Mouse (Mus musculus): ENCODE results near the gene Gm11549.

Gene Gm11549

GRCm38 (mm10) chr3:36480486-36480885 is 41.1 kb downstream of the Gm11549 start:
- DNase-seq (ENCODE audit: inconsistent ontology term): peak; percentile 72

DNA sequence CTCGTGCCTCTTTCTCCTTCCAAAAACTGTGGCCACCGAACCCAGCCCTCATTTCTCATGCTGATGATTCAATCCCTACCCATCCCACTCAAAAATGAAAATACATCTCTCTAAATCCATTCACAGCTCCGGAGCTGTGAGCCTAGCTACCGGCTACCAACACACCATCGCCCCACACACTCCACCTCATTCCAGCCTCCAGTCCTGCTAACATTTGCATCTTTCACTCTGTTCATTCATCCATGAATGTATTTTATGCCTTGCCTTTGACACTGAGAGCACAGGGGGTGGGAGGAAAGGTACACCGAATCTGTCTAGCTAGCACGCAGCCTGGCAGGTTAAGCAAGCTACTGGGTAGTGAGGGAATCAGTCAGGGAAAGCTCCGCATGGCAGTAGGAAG is 42.8 kb downstream of the Gm11549 start:
- no peak for DNase-seq (ENCODE audit: inconsistent ontology term)

DNA sequence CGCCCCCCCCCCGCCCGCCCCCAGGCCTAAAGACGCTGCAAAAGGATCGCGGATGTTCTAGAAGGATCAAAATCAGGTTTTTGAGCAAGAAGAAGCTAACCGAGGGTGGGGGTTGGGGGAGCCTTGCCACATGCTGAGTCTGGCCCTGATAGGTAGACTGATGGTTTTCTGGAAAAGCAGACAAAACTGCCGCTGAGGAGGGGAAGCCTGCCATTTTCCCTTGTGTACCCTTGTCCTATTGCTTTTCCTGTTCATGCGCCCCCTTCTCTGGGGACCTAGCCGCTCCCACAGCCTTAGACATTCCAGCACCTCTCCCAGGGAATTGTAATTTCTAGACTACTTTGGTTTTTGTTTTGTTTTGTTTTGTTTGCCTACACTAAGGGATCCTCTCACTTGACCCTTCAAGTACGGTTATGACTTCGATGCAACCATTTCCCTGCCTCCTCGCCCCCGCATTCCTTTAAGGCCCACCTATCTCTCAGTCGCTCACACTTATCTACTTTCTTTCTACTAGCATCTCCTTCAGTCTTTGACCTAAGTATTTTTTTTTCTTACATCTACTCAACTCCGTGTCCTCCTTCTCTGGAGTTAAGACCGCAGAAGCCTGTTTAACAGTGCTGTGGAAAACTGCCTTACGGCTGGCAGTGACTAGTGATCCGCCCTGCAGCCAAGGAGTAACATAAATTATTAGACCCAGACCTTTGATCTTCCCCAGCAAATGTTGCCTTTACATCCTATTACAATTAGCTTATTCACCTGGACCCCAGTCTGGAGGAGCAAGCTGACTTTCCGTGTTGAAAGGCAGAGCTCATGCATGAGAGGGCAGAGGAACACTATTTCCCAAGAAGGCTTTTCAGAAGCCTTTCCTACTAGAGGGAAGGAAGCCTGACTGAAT is 45.1 kb downstream of the Gm11549 start:
- DNase-seq (ENCODE audit: inconsistent ontology term): no peak

DNA sequence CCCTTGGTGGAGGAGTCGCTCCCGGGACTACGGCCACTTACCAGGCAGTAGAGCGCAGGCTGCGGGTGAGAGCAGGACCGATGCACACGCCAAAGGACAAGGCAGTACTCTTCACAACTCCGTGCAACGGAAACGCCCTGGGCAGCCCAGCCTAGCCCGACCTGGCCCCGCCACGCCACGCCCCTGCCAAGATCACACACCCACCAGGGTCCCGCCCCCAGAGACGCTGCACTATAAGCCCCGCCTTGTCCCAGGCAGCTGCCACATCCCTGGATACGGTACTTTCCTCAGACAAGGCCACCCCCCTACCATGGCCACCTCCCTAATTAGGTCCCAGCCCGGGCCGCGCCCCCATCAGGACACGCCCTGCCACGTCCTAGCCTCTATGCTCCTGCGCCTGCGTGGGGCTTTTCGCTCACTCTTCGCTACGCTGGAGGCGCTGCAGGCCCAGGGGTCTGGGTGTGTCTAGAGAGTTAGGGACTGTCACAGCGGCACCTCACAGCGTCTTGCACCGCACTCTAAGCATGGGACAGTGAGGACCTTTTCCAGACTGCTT is 46.0 kb downstream of the Gm11549 start, which contains the start of the genes Anxa5 and 1810062G17Rik:
Gene Anxa5, minus strand, starts transcription at position 363 of the 556 bp plus-strand sequence.
Gene 1810062G17Rik, plus strand, starts transcription at position 406 of the 556 bp plus-strand sequence.
- DNase-seq (ENCODE audit: inconsistent ontology term): peak; percentile 100

DNA sequence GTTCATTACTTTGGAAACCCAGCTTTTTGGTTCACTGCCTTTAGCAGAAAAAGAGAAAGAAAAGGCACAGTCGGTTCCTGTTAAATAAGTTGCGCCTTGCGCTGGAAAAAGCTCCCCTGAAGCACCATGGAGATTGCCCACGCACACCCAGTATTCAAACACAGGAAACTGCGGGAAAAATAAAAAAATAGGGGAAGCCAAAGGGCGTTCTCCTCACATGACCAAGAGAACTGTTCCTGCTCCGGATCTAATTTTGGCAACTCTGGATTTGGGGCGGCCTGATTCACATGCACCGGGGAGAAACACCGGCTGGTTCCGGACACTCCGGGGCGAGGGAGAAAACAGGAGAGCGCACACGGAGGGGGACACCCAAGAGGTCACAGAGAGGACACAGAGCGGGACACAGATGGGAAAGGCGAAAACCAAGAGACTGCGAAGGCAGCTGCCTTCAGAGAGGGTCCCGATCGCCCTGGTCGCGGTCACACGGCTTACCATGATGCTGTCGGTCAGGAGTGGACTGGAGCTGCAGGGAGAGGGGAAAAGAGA is 46.6 kb downstream of the Gm11549 start:
- no peak for DNase-seq (ENCODE audit: inconsistent ontology term)

DNA sequence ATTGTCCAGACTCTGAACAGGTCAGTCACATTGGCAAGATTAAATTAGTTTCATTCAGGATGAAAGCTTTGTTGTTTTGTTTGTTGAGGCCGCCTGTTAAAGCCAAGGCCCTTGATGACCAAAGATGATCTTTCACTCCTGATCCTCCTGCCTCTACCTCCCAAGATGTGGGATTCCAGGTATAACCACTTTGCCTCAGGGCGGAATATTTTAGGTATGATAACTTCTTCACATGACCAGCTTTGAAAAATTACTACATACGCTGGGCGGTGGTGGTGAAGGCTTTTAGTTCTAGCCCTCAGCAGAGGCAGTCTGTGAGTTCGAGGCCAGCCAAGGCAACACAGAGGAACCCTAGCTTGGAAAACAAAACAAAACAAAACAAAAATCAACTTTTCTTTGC is 47.2 kb downstream of the Gm11549 start:
- no peak for DNase-seq (ENCODE audit: inconsistent ontology term)

DNA sequence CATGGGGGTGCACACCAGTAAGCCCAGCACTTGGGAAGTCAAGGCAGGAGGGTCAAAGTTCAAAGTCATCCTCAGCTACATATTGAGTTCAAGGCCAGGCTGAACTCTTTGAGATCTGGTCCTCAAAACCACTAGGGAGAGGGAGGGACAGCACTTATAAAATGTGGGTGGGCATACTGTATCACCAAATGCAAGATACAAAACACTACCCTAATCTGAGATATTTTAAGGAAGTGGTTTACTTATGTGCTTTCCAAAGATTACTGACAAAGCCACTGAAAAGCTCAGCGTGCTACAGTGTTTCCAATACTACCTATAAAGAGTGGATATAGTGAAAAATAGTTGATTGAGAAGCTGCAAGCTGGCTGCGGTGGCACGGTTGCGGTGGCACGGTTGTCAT is 48.4 kb downstream of the Gm11549 start:
- no peak for DNase-seq (ENCODE audit: inconsistent ontology term)

DNA sequence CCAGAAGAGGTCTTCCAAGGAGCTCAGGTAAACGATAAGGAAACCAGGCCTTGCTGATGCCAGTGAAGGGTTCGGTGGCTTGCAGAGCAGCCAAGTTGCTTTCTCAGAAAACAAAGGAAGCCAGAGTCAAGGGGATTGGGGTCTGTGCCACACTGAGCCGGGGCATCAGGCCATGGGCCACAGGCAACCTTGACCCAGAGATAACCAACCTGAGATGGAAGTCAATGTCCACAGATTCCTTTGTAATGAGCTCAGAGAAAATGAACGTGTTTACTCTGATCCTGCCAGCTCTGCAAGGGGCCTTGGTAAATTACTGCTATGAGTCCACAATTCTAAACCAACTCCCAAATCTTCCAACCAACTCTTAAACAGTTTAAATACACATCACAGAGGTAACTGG is 49.8 kb downstream of the Gm11549 start:
- no peak for DNase-seq (ENCODE audit: inconsistent ontology term)

- DNase-seq (ENCODE audit: inconsistent ontology term): peak; percentile 69
These were observed 52.7 kb downstream of the Gm11549 start for GRCm38 (mm10) chr3:36468871-36469270.

DNA sequence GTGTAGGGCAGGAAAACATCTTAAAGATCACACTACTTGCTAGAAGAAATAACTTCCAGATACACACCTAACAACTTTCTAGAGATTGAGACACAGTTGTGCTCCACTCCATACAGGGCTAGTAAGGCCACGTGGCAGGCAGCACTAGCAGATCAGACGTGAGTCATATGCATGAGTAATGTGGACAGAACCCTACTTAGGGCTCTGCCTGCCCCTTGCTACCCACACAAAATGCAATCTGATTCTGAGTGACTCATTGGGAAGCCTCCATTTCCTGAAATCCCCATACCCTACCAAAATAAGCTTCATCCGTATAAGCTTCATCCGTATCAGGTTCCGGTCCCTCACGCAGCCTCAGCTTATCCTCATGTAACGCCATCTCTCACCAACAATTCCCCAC is 54.0 kb downstream of the Gm11549 start:
- peak; percentile 72 for DNase-seq (ENCODE audit: inconsistent ontology term)

DNA sequence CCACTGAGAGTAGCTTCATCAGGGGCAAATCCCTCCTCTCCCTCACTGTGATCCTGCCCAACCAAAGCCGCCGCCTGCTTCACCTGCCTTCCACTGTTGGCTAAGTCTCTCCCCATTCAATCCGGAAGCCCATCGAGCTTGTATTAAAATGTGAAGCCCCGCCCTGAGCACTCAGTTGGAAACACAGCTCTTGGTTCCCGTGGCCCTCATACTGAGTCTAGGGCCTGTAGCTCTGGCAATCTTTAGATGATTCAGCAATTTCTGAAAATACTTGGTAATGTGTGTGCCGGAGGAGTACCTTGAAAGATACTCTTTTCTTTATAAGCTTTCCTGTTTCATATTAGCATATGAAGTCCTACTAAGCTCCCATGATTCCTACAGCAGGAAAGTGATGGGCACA is 56.1 kb downstream of the Gm11549 start:
- DNase-seq (ENCODE audit: inconsistent ontology term): no peak

All from Muller cell, postnatal 12 days (primary cell).